Mouse (Mus musculus): ENCODE measurements around the gene Gdf2. TPM values are rescaled to one million over a fixed set of nuclear protein-coding genes. Genes with fewer than 3 reads are reported as not detected.

Gene Gdf2
- polyA plus RNA-seq, 1 experiment, result 0.03 TPM

GRCm38 (mm10) chr14:33993051-33993450, 52.2 kb downstream of the Gdf2 start:
- no peak for DNase-seq

GRCm38 (mm10) chr14:33993521-33994289, 52.9 kb downstream of the Gdf2 start:
- Histone ChIP-seq H3K4me1 (ENCODE audit: control insufficient read depth, insufficient read depth, low read length) (peaks cover 11% of the 10 kb centered on the region), H3K27me3 (ENCODE audit: control insufficient read depth, insufficient read depth, low read length) (no peaks in the 10 kb centered on the region), H3K4me3 (replicated peaks; ENCODE audit: insufficient read depth, low read depth, low read length) (no peak overlapping the region), H3K27ac (ENCODE audit: insufficient read depth, low read length) (no peak overlapping the region)
- 91% methylated on average over 6 of the region's 6 CpGs for WGBS
- DNase-seq, result no peak
- TF ChIP-seq CTCF (IDR thresholded peaks at IDR 0.05; ENCODE audit: borderline replicate concordance, insufficient read depth, low read depth, low read length), result no peak

More at GRCm38 (mm10) chr14:33993051-33993450, 52.2 kb downstream of the Gdf2 start:
- no peak for TF ChIP-seq CTCF (IDR thresholded peaks at IDR 0.05; ENCODE audit: borderline replicate concordance, insufficient read depth, low read depth, low read length)
- TF ChIP-seq POLR2A (IDR thresholded peaks at IDR 0.05; ENCODE audit: borderline replicate concordance, insufficient read depth, low read length), result no peak
- WGBS, result 97% methylated on average over 9 of the region's 9 CpGs
- Histone ChIP-seq H3K27me3 (ENCODE audit: control insufficient read depth, insufficient read depth, low read length) (no peaks in the 10 kb centered on the region), H3K4me1 (ENCODE audit: control insufficient read depth, insufficient read depth, low read length) (peaks cover 11% of the 10 kb centered on the region), H3K4me3 (replicated peaks; ENCODE audit: insufficient read depth, low read depth, low read length) (no peak overlapping the region), H3K27ac (ENCODE audit: insufficient read depth, low read length) (no peak overlapping the region)

Other genes starting within 250 kb of the Gdf2 start
- gene Gdf10, start 17.5 kb upstream of the Gdf2 start, polyA plus RNA-seq (2012; rRNA removed), result 39.3 and 59.5 TPM in 2 replicates
- 0.05 TPM in 1 of 2 replicates, not detected in the other for gene Rbp3, start 13.0 kb downstream of the Gdf2 start, polyA plus RNA-seq (2012; rRNA removed)
- 2.1 and 2.3 TPM in 2 replicates for gene Zfp488, start 37.7 kb downstream of the Gdf2 start, polyA plus RNA-seq (2012; rRNA removed)
- gene Gm30083, start 74.1 kb downstream of the Gdf2 start, polyA plus RNA-seq (2012; rRNA removed), result not detected in 2 replicates
- not detected in 2 replicates for gene Gm5460, start 75.7 kb downstream of the Gdf2 start, polyA plus RNA-seq (2012; rRNA removed)
- not detected in 2 replicates for gene Antxrl, start 111.7 kb downstream of the Gdf2 start, polyA plus RNA-seq (2012; rRNA removed)
- gene Anxa8, start 144.9 kb downstream of the Gdf2 start, polyA plus RNA-seq (2012; rRNA removed), result 0.18 and 0.49 TPM in 2 replicates
- not detected in 2 replicates for gene A630023A22Rik, start 161.7 kb downstream of the Gdf2 start, polyA plus RNA-seq (2012; rRNA removed)
- 0.05 and 0.18 TPM in 2 replicates for gene Npy4r, start 211.4 kb downstream of the Gdf2 start, polyA plus RNA-seq (2012; rRNA removed)

All from cerebellum, adult 2 months (tissue).